In genomic region chr2:65340839-65341238, GRCm38 (mm10) we compare ENCODE assay signal across 25 mouse cellular contexts. TPM values are rescaled to one million over a fixed set of nuclear protein-coding genes. Genes with fewer than 3 reads are reported as not detected.
DNase-seq lines count a peak whose midpoint lies in the region; ATAC-seq and TF ChIP-seq lines count a peak whose summit lies in the region.
"Had no signal": no experiment of that assay in that cellular context is flagged by ENCODE, and none has a peak within 500 bp of the region (broad histone marks: within the 10 kb centered on the region; RNA-seq: fewer than 3 reads in every experiment).

No protein-coding gene starts in this region.

- ATAC-seq in megakaryocyte, adult 5-6 weeks (ENCODE audit: poor library complexity, severe bottlenecking) = 0 out of 2 replicates have a peak, but pooled peaks have one; percentile 6
- no peak for ATAC-seq in forebrain, embryonic 14.5 days
- ATAC-seq: forebrain, embryonic 13.5 days; intestine, postnatal 0 days; liver, embryonic 12.5 days; midbrain, embryonic 16.5 days; Patski had no signal

- WGBS in forebrain, embryonic 14.5 days = 57% methylated on average over 3 of the region's 3 CpGs

- DNase-seq in gastrocnemius, postnatal 10 days = peak; percentile 13
- no peak for DNase-seq in gastrocnemius, adult 2 months
- peak; percentile 9 for DNase-seq in CD4-positive helper T cell, adult 2 months (ENCODE audit: low read depth, low spot score)
- DNase-seq in thymus, postnatal 14 days = peak; percentile 70
- DNase-seq in left cerebral cortex, adult 11 months (ENCODE audit: low spot score) = no peak
- DNase-seq in forebrain, embryonic 14.5 days (ENCODE audit: low spot score) = no peak
- DNase-seq in urinary bladder, adult 18-20 months (ENCODE audit: low spot score in 2 of 2) = no peak
- DNase-seq: adrenal gland, postnatal 36 days; cerebellum, postnatal 14 days; heart, postnatal 14 days; right cerebral cortex, adult 18-20 months had no signal

- H3K9me3 ChIP-seq in forebrain, embryonic 14.5 days (replicated peaks; ENCODE audit: control insufficient read depth, low read length) = no peaks in the 10 kb centered on the region
- H3K9me3 ChIP-seq: embryonic facial prominence, embryonic 10.5 days; forebrain, embryonic 13.5 days; limb, embryonic 10.5 days; liver, embryonic 12.5 days had no signal

- H3K9ac ChIP-seq in forebrain, embryonic 14.5 days (ENCODE audit: low read length) = no peak overlapping the region
- H3K9ac ChIP-seq: forebrain, embryonic 13.5 days; hindbrain, embryonic 14.5 days; liver, embryonic 12.5 days had no signal

- H3K4me2 ChIP-seq in forebrain, embryonic 14.5 days (ENCODE audit: low read length) = no peak overlapping the region
- H3K4me2 ChIP-seq: forebrain, embryonic 13.5 days; hindbrain, embryonic 14.5 days; liver, embryonic 12.5 days had no signal

- no peak for TF ChIP-seq CTCF in gastrocnemius, adult 2 months (IDR thresholded peaks at IDR 0.05)

- no peak overlapping the region for H3K4me3 ChIP-seq in gastrocnemius, adult 2 months
- H3K4me3 ChIP-seq in forebrain, embryonic 14.5 days (ENCODE audit: low read depth, low read length) = no peak overlapping the region
- H3K4me3 ChIP-seq: embryonic facial prominence, embryonic 10.5 days; forebrain, embryonic 13.5 days; left cerebral cortex, adult 2 months; limb, embryonic 10.5 days; liver, embryonic 12.5 days had no signal

- no peaks in the 10 kb centered on the region for H3K27me3 ChIP-seq in forebrain, embryonic 14.5 days (replicated peaks; ENCODE audit: control insufficient read depth, insufficient read depth, low read length)
- H3K27me3 ChIP-seq: forebrain, embryonic 13.5 days; liver, embryonic 12.5 days had no signal

- H3K27ac ChIP-seq in gastrocnemius, adult 2 months = no peak overlapping the region
- no peak overlapping the region for H3K27ac ChIP-seq in forebrain, embryonic 14.5 days (ENCODE audit: low read depth, low read length)
- H3K27ac ChIP-seq: embryonic facial prominence, embryonic 10.5 days; forebrain, embryonic 13.5 days; hindbrain, embryonic 14.5 days; kidney, postnatal 0 days; left cerebral cortex, adult 2 months; limb, embryonic 10.5 days; liver, embryonic 12.5 days had no signal

- H3K36me3 ChIP-seq in forebrain, embryonic 14.5 days (ENCODE audit: control insufficient read depth, insufficient read depth, low read length) = no peaks in the 10 kb centered on the region
- H3K36me3 ChIP-seq: embryonic facial prominence, embryonic 10.5 days; limb, embryonic 10.5 days; liver, embryonic 12.5 days had no signal

- intact Hi-C loops in gastrocnemius, adult 2 months (cut with DNase I) = no loop called here

- H3K4me1 ChIP-seq in forebrain, embryonic 14.5 days (ENCODE audit: control insufficient read depth, insufficient read depth, low read length) = no peaks in the 10 kb centered on the region
- H3K4me1 ChIP-seq: liver, embryonic 12.5 days had no signal

RNA-seq across cellular contexts. Expression of gene Slc38a11, which starts 23.0 kb away (rescaled TPM):
- 1 to 10 TPM; 1.4 to 1.5 TPM for total RNA-seq in gastrocnemius, postnatal 10 days (2021)
- total RNA-seq in gastrocnemius, adult 2 months (2021) = under 1 TPM; 0.61 to 0.89 TPM
- not detected in 2 replicates for total RNA-seq in megakaryocyte, adult 5-6 weeks (2015)
- not detected in 2 replicates for total RNA-seq in megakaryocyte, adult 5-6 weeks (2017)
- polyA plus RNA-seq in forebrain, embryonic 14.5 days (2014; fragmentation: Nextera tagmentation; extraction: Ambion mirVana) = 1.4 and 2.2 TPM in 2 replicates
- total RNA-seq: megakaryocyte-erythroid progenitor cell, adult 5-6 weeks had no signal
- polyA plus RNA-seq: limb, embryonic 10.5 days; liver, embryonic 12.5 days; lung, embryonic 16.5 days; Patski; stomach, embryonic 14.5 days had no signal

Comparison
In these comparisons a context has a peak if more than half of its experiments do, and no peak if none do; other contexts are left out.
1. DNase-seq: peak in gastrocnemius, postnatal 10 days (single experiment), CD4-positive helper T cell, adult 2 months (single experiment) and thymus, postnatal 14 days (single experiment); none in gastrocnemius, adult 2 months (single experiment), left cerebral cortex, adult 11 months (single experiment), forebrain, embryonic 14.5 days (single experiment) and urinary bladder, adult 18-20 months (0 of 2).